Mouse (Mus musculus) limb, embryonic 14.5 days (tissue): ENCODE measurements around the gene Ror1. TPM values are rescaled to one million over a fixed set of nuclear protein-coding genes. Genes with fewer than 3 reads are reported as not detected.

Experiments
- ATAC-seq: fragments of 200-750 bp; cut with Nextera tagmentation; 2 replicates; pipeline ENCODE4 v1.8.0; 2017; ENCODE audit warnings: low read depth, moderate number of reproducible peaks, moderate TSS enrichment; ENCODE audit not compliant: low FRiP score
- DNase-seq: peaks from one replicate; pipeline ENCODE4 v3.0.0-alpha.2; 2015; ENCODE audit warnings: low spot score
- H3K27ac ChIP-seq: fragments of 300-500 bp; sonication (generic); replicated peaks from 2 replicates; pipeline ENCODE4 v1.5.1; 2014; ENCODE audit warnings: low read depth, mild to moderate bottlenecking, low read length, moderate library complexity, mixed read lengths
- H3K27me3 ChIP-seq: fragments of 300-500 bp; sonication (generic); 2 replicates; pipeline ENCODE4 v1.6.1; 2014; ENCODE audit warnings: low read length, mixed read lengths; ENCODE audit not compliant: control insufficient read depth, insufficient read depth
- H3K36me3 ChIP-seq: fragments of 300-500 bp; sonication (generic); 2 replicates; pipeline ENCODE4 v1.6.1; 2014; ENCODE audit warnings: mild to moderate bottlenecking, low read length, moderate library complexity, mixed read lengths; ENCODE audit not compliant: control insufficient read depth, insufficient read depth
- H3K4me1 ChIP-seq: fragments of 300-500 bp; sonication (generic); 2 replicates; pipeline ENCODE4 v1.6.1; 2014; ENCODE audit warnings: antibody characterized with exemption, low read length, mixed read lengths; ENCODE audit not compliant: control insufficient read depth, insufficient read depth
- H3K4me2 ChIP-seq: fragments of 300-500 bp; sonication (generic); replicated peaks from 2 replicates; pipeline ENCODE4 v1.6.1; 2014; ENCODE audit warnings: low read depth, mild to moderate bottlenecking, low read length, moderate library complexity; ENCODE audit not compliant: severe bottlenecking
- H3K4me3 ChIP-seq: fragments of 300-500 bp; sonication (generic); replicated peaks from 2 replicates; pipeline ENCODE4 v1.5.1; 2014; ENCODE audit warnings: low read length
- H3K9ac ChIP-seq: fragments of 300-500 bp; sonication (generic); 2 replicates; pipeline ENCODE4 v1.6.1; 2014; ENCODE audit warnings: mild to moderate bottlenecking, low read depth, low read length, moderate library complexity; ENCODE audit not compliant: severe bottlenecking
- H3K9me3 ChIP-seq: fragments of 300-500 bp; sonication (generic); 2 replicates; pipeline ENCODE4 v1.6.1; 2016; ENCODE audit warnings: low read length; ENCODE audit not compliant: control insufficient read depth
- POLR2A ChIP-seq: fragments of 200-500 bp; IDR thresholded peaks from 2 replicates; pipeline ENCODE4 v1.8.0; 2012; ENCODE audit warnings: inconsistent platforms, mild to moderate bottlenecking, moderate library complexity, borderline replicate concordance; ENCODE audit not compliant: insufficient read depth, insufficient read length; ENCODE audit errors: extremely low read depth
- WGBS: fragments of 180-500 bp; shearing (Covaris S2); extraction: QIAGEN DNeasy Blood & Tissue Kit; methylation state at CpG from one replicate; pipeline ENCODE4 v1.1.7; 2014; 5-methylcytosine and 5-hydroxymethylcytosine counted together
- polyA plus RNA-seq, 2 experiments: library from polyadenylated mRNA; depleted of rRNA in 1 of 2; stranded (reverse) in 1 of 2; unstranded in 1 of 2; fragments of >200 nt; fragmentation: Nextera tagmentation in 1 of 2; extraction: Ambion mirVana in 1 of 2; gene quantifications; 2 replicates each; pipeline versions ENCODE4 v1.2.1 to v1.2.3; 2012 to 2014

The Ror1 gene
- polyA plus RNA-seq, 2 experiments = 8.6 to 12.0 TPM

GRCm38 (mm10) chr4:100155731-100156130 lies 60.1 kb downstream of the Ror1 start:
- Histone ChIP-seq H3K36me3 (no peaks in the 10 kb centered on the region), H3K27ac (no peak overlapping the region), H3K4me2 (no peak overlapping the region)

GRCm38 (mm10) chr4:100158401-100158800 lies 62.8 kb downstream of the Ror1 start:
- WGBS = 55% methylated on average over 5 of the region's 5 CpGs
- DNase-seq = no peak
- Histone ChIP-seq H3K27me3 (no peaks in the 10 kb centered on the region), H3K9ac (no peak overlapping the region), H3K4me2 (no peak overlapping the region), H3K4me1 (peaks cover 9% of the 10 kb centered on the region; the same call in 1 of the 2 replicates), H3K27ac (no peak overlapping the region), H3K9me3 (no peaks in the 10 kb centered on the region), H3K4me3 (no peak overlapping the region), H3K36me3 (no peaks in the 10 kb centered on the region)
- TF ChIP-seq POLR2A = no peak
- ATAC-seq = no peak

More at GRCm38 (mm10) chr4:100155731-100156130, 60.1 kb downstream of the Ror1 start:
- no peak for DNase-seq
- Histone ChIP-seq H3K27me3 (no peaks in the 10 kb centered on the region), H3K4me1 (peaks cover 9% of the 10 kb centered on the region; the same call in 1 of the 2 replicates), H3K9ac (no peak overlapping the region), H3K9me3 (no peaks in the 10 kb centered on the region), H3K4me3 (no peak overlapping the region)
- WGBS = 69% methylated on average over 3 of the region's 3 CpGs
- ATAC-seq = no peak
- no peak for TF ChIP-seq POLR2A

GRCm38 (mm10) chr4:100160156-100160555 lies 64.6 kb downstream of the Ror1 start:
- Histone ChIP-seq H3K9me3 (no peaks in the 10 kb centered on the region), H3K4me2 (no peak overlapping the region), H3K4me3 (no peak overlapping the region), H3K4me1 (peaks cover 5% of the 10 kb centered on the region; the same call in 1 of the 2 replicates), H3K27me3 (no peaks in the 10 kb centered on the region), H3K27ac (no peak overlapping the region), H3K9ac (no peak overlapping the region), H3K36me3 (no peaks in the 10 kb centered on the region)
- ATAC-seq (no peak), DNase-seq (no peak)
- TF ChIP-seq POLR2A = no peak

GRCm38 (mm10) chr4:100165790-100166189 lies 70.2 kb downstream of the Ror1 start:
- no peak for ATAC-seq
- no peak for DNase-seq
- Histone ChIP-seq H3K9ac (no peak overlapping the region), H3K9me3 (no peaks in the 10 kb centered on the region), H3K4me2 (no peak overlapping the region), H3K27me3 (no peaks in the 10 kb centered on the region), H3K36me3 (no peaks in the 10 kb centered on the region), H3K4me1 (peaks cover 17% of the 10 kb centered on the region), H3K27ac (no peak overlapping the region), H3K4me3 (no peak overlapping the region)
- WGBS = 85% methylated on average over 7 of the region's 7 CpGs
- no peak for TF ChIP-seq POLR2A

- ATAC-seq (no peak), DNase-seq (no peak)
- no peak for TF ChIP-seq POLR2A
- no peaks in the 10 kb centered on the region for H3K27me3 ChIP-seq
- no peak overlapping the region for H3K9ac ChIP-seq
- peaks cover 26% of the 10 kb centered on the region for H3K4me1 ChIP-seq
- H3K27ac ChIP-seq = no peak overlapping the region
- H3K4me3 ChIP-seq = no peak overlapping the region
- no peaks in the 10 kb centered on the region for H3K36me3 ChIP-seq
- WGBS = 53% methylated on average over 3 of the region's 3 CpGs
- no peaks in the 10 kb centered on the region for H3K9me3 ChIP-seq
- no peak overlapping the region for H3K4me2 ChIP-seq
These were observed 71.3 kb downstream of the Ror1 start for GRCm38 (mm10) chr4:100166871-100167270.

GRCm38 (mm10) chr4:100169683-100170082 lies 74.1 kb downstream of the Ror1 start:
- Histone ChIP-seq H3K36me3 (no peaks in the 10 kb centered on the region), H3K9me3 (no peaks in the 10 kb centered on the region), H3K4me1 (peaks cover 26% of the 10 kb centered on the region), H3K4me2 (peak overlapping the region; percentile 30; the same call in 1 of the 2 replicates), H3K27ac (0 out of 2 replicates have a peak overlapping the region, but pooled peaks have one; percentile 14), H3K27me3 (no peaks in the 10 kb centered on the region), H3K4me3 (no peak overlapping the region), H3K9ac (no peak overlapping the region)
- TF ChIP-seq POLR2A = no peak
- 54% methylated on average over 5 of the region's 5 CpGs for WGBS
- ATAC-seq (no peak), DNase-seq (no peak)
